Mouse (Mus musculus): ENCODE results near the gene Casd1.

DNA sequence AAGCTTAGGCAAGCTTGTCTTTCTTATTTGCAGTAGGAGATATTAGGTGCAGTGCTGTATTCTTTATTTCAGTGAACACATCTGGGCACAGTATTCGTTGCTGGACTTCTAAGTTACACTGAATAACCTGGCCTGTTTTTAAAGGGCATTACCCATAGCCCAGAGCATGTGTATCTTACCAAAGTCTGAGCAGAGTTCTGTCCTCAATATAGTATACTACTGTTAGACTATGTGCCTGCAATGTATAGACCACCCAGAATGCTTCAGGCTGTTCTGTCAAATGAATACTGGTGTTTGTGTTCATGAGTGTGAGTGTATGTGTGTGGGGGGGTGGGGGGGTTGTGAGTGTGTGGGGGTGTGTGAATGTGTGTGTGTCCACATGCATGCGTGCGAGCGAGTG lies 55.3 kb downstream of the Casd1 start:
- TF ChIP-seq ZC3H11A (IDR thresholded peaks at IDR 0.05; ENCODE audit: borderline replicate concordance, low read depth, low read length) = no peak
- TF ChIP-seq HCFC1 (IDR thresholded peaks at IDR 0.05; ENCODE audit: borderline replicate concordance, insufficient read depth, low read length) = no peak
- TF ChIP-seq CHD2 (IDR thresholded peaks at IDR 0.05; ENCODE audit: low read depth, low read length) = no peak

Data from ES-E14 (cell line).